Mouse (Mus musculus) spleen, postnatal 10 days (tissue): ENCODE data around the gene Ccdc51.

Experiments used
- DNase-seq, 2 experiments: peaks; one replicate each; pipeline ENCODE4 v3.0.0; 2021 to 2022; ENCODE audit warnings: low spot score in 2 of 2

The Ccdc51 gene

DNA sequence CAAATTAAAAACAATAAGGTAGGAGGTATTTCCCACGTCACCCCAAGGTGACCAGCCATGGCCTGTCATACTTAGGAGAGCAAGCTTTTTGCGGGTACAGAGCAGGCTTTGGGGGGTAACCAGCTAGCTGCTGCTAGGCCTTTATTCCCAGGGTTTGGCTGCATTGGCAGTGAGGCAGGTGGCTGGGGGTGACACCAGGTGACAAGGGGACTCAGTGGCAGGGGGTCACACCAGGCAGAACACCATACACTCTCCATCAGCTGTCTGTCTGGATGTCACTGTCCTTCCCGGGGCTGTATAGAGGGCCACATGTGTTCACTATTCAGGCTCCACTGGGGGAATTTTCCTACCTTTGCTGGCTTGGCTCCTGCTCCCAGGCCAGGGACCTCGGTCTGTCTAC is 25.4 kb upstream of the Ccdc51 start:
- DNase-seq = peak; percentile 9 to 14

DNA sequence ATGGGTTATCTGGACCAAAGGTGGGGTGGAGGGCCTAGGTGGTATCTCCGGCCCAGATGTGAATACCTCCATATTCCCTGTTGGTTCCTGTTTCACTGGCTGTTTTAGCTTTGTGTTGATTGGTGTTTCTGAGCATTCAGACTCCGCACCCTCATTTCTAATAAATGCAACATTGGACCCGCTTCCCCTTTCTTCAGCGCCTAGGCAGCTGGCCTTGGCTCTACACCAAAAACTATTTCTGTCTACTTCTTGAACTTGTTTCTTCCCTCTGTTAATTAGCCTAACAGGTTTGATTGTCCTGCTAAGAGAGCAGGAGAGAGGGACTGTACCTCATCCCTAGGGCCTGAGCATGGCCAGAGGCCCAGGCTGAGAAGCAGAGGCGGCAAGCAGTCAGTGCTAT is 24.8 kb upstream of the Ccdc51 start:
- peak; percentile 8 to 23 for DNase-seq

DNA sequence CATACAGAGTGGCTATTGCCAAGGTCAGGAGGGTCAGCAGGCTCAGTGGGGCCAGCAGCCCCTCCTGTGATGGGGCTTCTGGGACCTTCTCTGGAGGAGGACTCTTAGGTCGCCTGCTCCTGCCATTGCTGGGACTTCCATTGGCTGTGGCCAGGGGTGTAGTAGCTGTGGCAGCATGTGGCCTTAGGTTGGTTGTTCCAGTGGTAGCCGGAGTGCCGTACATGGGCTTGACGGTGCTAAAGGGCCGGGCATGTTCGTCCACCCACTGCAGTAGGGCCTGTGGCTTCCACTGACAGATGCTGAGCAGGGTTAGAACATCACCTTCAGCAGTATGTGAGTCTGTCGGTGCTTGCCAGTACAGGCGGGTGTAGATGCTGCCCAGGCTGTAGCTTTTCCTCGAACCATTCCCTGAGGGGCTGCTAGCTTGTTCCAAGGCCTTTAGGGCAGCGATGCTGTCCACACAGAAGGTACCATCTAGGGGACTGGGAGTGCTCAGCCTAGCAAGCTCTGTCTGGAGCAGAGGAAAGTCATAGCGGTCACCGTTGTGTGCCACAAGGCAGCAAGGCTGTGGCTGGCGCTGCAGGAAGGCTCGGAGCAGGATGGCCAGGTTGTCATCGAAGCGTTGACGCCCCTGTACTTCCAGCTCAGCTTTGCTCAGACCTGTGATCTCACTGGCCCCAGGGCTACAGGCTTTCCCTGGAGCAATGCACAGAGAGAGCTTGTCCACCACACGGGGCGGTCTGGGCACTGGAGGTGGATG is 24.1 kb upstream of the Ccdc51 start:
- no peak for DNase-seq

DNA sequence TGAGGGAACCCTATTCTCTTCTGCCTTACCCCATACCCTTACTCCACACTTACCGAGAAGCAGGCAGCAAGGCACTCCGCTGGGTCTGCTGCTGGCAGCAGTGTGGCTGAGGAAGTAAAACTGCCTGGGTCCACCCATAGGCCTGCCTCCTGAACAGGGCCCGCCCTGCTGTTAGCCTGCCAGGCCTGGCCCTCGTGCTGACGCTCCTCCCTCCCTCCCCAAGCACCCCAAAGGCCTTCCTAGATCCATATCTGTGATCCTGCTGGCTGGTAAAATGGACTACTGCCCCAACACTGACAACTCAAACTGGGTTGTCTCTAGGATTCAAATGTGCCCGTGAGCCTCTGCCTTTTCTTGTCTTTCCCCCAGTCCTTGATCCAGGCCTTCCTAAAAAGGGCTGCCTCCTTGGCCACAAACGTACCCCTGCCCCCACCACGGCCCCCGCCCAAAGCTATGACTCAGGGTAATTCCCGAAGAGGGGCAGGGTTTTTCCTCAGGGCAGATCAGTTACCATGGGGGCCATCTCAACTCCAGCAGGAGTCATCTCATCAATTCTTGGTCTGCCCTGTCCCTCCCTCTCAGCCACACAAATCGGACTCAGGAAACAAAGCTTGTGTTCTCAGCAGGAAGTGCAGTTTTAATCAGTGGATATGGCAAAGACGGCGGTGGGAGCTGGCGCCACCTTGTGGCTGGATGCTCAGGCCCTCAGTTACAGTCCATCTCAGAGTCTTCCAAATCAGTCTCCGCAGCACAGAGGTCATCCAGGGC is 23.0 kb upstream of the Ccdc51 start, which contains the start of gene Trex1:
Gene Trex1, minus strand, starts transcription at position 599 of the 768 bp plus-strand sequence.
- peak; percentile 81 to 91 for DNase-seq

DNA sequence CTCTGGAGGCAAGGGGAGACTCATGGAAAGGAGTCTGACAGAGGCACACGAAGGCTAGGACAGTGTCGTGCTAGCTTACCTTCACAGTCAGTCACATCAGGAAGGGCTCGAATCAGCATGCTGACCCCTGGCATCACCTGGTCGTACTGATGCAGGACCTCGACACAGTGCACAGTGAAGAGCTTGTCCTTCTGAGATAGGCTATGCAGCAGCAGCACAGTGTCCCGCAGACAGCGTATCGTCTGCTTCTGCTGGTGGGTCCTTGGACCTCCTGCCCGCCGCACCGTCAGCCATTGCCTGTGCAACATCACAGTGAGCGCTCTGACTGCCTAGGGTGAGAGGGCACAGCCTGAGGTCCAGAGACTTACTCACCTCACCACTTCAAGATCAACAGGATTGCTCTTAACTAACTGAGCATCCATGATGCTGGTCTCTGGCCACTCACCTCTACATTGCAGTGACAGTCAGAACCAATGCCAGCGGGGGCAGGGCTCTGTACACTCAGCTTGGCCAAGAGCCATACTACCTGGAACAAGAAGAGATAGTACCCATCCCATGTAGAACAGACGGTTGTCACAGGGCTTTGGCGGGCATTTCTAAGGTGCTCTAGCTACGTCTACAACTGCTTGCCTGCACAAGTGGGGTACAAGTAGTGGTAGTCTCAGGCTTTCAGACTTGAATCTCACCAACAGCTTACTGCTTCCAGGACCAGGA is 22.0 kb upstream of the Ccdc51 start:
- peak in 1 of 2 experiments; percentile 25 for DNase-seq

DNA sequence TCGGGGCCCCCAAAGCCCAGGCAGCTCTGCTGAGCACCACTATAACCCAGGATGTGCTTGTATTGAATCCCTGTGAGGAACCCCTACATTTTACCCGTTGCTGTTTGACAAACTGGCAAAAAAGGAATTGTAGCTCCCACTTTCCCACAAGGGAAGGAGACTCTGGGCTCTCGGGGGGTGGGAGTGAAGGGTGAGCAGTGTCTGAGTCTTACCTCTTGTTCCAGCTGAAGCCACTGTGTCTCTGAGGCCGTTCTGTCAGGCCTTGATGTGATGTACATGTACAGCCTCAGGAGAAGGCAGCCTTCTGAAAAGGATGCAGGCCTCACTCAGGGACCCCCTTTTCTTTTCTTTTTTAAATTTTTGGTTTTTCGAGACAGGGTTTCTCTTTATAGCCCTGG is 21.4 kb upstream of the Ccdc51 start:
- peak in 1 of 2 experiments; percentile 10 for DNase-seq

DNA sequence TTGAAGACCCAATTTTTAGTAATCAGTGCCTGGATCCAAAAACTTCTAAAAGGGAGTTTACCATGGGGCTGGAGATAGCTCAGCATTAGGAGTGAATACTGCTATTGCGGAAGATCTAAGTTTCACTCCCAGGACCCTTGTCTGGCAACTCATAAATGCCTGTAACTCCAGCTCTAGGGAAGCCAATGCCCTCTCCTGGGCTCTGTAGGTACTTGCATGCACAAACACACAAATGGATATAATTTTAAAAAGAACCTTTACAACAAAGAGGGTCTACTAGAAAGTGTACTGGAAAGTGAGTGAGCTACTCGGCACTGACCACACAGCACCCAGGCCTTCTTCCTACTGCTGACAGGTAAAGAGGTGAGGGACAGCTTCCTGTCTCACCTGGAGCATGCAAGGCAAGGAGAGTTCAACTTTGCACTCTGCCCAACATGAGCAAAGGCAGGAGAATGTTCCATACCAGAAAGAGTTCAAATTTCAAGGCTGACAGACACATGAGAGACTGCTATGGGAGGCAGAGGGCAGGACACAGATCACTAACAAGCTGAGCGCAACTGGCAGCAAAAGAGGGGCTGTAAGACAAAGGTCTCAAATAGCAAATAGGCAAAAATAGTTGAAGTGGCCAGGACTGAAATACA is 14.1 kb upstream of the Ccdc51 start:
- no peak for DNase-seq

DNA sequence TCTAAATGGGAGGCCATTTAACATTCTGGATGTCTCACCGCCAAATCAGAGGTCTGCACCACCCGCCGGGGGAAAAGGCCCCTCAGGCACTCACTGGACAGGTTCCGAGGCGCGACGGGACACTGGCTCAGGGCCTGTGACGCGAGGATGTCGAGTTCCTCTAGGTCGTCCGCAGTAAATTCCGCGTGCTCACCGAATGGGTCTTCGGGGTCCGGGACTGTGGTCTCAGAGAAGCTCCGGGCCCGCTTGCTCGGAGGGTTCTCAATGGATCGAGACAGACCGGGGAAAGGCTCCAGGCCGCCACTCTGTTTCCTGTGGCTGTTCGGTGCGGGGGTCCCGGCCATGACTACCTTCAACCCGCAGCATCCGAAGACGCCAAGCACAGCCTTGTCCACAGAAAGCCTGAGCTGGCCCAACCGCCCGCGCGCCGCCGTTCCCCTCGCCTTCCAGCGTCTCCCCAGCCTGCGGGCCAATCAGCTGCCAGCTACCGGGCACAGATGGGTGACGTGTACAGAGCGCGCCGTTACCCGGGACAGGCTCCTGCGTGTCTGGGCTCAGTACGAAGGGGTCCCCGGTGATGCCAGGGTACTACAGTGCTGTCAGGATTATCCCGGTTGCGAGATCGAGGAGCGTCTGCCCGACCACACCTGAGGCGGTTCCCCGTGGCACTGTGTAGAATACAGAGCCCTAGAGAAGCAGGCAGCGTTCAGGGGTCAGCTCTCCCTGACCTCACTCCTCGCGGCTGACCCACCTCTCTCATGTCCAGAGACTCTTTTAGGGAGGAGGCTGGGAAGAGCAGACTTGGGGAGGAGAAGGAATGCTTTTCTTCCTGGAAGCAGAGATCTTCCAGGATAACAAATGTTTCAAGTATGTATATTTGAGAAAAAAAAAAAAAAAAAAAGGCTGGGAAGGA is 8.4 kb upstream of the Ccdc51 start, which contains the start of gene Atrip:
Gene Atrip, minus strand, starts transcription at position 464 of the 913 bp plus-strand sequence.
- DNase-seq = peak; percentile 81 to 94

DNA sequence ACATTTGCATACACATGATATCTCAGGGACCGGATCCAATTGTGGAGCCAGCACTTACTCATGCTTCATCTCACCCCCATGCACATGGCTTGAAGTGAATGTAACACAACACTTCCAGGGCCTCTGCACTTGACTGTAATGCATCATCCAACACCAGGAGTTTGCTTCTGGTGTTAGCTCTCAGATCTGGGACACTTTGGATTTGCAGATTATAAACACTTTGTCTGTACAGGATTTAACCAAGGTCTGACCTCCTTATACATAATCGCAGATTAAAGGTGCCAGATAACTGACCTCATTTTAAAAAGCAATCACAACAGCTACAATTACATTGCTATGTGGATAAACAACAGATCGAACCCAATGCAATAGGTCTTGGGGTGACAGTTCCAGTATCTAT is 1.8 kb upstream of the Ccdc51 start:
- DNase-seq = no peak

DNA sequence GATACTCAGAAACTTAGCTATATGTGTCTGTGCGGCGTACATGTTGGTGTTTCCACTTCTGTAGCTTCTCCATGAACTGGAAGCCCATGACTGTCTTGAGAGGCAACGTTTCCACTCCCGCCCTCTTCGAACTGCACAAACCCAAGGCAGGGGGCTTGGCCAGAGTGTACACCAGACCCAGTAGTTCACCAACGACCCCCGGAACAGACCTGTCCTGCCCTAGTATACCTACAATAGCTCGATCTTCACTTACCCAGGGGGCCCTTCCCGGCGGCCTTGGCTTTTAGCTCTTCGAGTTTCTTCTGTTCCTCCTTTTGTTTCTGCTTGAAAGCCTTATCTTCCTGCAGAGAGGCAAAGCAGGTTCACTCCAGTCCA is 557 bp upstream of the Ccdc51 start:
- DNase-seq = no peak

DNA sequence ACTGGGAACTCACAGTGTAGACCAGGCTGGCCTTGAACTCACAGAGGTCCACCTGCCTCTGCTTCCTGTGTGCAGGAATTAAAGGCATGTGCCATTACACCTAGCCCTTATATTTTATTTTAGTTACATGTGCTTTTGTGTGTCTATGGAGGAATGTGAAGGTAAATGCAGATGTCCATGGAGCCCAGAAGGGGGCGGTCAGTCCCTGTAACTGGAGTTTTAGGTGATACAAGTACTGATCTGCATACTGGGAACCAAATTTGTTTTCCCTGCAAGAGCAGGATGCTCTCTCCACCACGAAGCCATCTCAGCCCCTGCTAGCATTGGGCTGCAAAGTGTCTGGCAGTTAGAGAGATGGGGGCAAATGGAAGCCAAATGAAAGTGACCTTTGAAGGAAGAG is 2.6 kb downstream of the Ccdc51 start:
- DNase-seq = no peak

DNA sequence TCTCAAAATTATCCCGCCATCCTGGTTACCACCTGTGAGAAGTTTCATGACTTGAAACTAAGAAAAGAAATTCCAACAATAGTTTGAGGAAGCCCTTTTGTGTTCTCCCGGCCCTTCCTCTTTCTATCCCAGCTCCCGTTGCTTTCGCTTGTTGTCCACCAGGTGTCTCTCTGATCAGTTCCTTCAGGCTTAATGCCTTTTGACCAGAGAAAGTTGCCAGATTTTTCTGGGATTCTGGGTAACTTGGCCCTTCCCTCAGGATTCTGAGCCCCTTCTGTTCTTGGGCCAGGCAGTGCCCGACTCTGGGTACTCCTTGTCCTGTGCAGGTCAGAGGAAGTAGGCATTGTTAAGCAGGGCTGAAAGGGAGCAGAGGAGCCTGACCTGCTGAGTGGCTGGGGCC is 5.7 kb downstream of the Ccdc51 start:
- peak in 1 of 2 experiments; percentile 44 for DNase-seq

DNA sequence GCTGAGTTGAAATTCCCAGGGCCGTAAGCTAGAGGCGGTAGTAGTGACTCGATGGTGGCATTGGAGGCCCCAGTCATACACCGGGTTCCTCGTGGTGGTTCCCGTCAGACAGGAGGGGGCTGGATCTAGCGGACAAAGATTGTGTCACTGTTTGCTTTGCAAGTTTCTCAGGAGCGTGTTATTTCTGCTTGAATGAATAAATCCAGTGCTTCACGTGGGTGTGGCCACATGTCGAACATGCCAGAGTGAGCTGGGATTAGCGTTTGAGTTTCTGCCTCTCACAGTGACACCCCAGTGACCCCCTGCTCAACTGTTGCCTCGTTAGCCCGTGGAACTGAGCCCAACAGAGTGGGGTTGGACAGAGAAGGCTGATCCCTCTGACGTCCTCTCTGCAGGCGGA is 8.2 kb downstream of the Ccdc51 start:
- DNase-seq = no peak

DNA sequence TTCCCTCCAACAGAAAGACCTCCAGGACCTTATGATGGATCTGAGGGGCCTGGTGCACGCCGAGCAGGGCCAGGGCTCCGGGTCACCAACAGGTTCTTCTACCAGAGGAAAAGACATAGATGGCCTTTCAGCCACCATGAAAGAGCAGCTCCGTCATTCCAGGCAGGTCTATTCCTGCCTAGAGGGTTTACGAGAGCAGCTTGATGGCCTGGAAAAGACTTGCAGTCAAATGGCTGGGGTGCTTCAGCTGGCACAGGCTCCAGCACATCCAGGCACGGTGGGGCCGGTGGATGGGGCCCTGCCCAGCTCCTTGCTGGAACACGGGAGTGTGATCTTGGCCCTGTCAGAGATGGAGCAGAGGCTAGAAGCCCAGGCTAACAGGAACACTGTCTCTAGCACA is 9.5 kb downstream of the Ccdc51 start:
- no peak for DNase-seq

DNA sequence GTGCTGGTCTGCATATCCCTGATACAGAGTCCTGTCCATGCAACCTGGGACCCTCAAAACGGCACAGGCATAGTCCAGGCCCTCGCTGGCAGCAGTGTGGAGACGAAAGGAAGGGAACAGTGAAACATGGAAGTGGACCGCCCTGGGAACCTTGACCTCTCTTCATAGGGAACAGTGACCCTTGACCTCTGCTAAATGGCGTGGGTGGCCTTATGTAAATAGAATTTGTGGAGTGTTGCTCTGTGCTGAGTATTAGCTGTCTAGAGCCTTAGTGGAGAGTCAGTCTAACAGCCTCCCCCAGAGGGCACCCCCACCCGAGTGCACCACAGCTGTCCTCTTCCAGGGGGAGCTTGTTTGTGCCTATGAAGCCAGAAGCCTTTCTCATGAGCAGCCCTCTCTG is 10.5 kb downstream of the Ccdc51 start:
- DNase-seq = no peak

DNA sequence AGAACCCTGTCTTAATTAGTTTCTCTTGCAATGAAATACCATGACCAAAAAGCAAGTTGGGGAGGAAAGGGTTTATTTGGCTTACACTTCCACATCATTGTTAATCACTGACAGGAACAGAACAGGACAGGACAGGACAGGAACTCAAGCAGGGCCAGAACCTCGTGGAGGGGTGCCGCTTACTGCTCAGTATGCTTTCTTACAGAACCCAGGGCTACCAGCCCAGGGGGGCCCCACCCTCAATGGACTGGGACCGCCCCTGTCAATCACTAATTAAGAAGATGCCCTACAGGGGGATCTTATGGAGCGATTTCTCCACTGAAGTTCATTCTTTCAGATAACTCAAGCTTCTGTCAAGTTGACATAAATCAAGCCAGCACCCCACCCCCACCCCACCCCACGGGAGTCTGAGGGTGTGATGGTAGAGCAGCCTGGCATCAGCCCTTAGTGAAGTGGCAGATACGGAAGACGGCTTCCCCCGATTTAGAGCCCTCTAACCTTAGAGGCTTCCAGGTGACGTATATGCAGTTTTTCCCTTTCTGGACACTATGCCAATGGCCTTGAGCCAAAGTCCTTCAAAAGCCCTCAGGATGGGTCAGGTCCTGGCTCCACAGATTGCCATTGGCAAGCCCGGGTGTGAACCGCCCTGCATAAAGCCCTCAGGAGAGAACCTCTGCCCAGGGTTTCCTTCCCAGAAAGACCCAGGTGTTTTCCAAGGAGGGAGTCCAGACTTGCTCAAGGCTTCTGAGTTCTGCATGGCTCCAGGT is 11.7 kb downstream of the Ccdc51 start:
- no peak for DNase-seq

DNA sequence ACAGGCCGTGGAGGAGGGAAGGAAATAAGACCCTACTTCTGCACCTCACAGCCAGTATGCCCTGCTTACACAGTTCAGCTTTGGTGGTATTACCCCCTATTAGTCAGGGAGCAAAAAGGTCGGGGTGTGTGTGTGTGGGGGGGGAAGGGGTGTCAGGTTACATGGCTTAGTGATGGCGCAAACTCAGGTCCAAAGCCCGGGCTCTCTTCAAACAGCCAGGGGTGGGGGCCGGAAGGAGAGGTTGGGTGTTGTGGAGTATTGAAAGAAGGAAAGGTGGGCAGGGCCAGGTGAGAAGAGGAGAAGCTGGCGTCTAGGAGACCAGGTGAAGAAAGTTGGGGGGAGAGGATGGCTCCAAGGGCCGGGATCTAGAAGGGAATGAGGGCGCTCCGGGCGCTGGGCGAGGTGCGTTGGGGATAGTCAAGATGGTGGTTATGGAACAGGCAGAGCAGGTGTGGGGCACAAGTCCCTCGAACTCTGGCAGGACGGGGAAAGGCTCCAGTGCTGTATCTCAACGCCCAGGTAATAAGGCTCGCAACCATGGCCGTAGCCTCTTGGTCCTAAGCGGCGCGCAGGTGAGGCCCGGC is 12.4 kb downstream of the Ccdc51 start:
- DNase-seq = no peak

DNA sequence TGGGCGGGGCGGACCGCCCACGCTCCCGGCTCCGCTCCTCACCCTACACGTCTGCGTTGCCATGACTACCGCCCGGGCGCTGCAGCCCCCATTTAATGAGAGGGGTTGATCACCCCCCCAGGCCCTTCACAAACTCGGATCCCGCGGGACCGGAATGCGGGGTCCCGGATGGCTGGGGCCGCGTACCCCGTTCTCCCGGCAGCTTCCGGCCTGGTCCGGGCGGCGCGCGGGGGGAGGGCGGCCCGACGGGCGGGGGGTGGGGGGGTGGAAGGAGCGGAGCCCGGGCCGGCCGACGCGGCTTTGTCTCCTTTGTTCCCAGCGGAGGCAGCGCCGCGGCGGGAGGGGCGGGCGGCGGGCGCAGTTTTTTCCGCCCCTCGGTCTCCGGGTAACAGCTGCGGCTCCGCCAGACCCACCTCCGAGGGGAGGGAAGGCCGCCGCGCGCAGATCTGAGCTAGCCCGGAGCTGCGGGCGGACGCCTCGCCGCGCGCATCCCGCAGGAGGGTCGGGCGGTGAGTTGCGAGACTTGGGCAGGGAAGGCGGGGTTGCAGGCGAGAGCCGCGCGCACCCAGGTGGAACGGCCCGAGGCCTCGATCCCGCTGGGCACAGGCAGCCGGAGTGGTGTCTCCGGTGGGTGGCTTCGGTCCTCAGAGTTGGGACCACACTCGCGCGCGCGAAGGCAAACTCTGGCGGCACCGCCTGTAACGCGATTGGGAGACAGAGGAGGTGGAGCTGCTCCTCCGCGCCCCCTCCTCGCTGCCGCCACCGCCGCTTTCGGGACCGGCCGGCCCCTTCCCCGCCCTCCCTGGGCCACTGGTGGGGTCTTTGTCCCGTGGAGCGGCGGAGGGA is 13.1 kb downstream of the Ccdc51 start, which contains the start of gene Plxnb1:
Gene Plxnb1, plus strand, starts transcription at position 253 of the 846 bp plus-strand sequence.
- DNase-seq = peak; percentile 23 to 47

DNA sequence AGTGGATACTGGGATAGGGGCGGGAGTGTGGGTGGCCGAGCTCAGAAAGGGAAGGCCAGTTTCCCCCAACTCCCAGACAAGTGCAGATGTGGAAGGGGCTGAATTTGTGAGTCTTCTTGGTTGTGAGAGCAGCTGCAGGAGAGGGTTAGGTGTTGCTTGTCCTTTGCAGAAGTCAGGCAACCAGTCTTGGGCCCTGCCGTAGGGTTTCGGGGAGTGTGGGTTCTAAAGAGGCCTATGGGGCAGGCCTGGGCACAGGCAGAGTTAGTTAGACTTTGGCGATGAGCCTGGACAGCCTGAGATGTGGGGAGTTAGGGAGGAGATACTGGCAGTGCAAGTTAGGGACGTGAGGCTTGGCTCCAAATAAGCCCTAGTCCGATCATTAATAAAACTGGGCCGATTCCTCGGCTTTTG is 14.0 kb downstream of the Ccdc51 start:
- DNase-seq = no peak
